Mouse (Mus musculus) ZHBTc4 (cell line): ENCODE measurements around the gene Dyx1c1.

Experiments used
- DNase-seq: peaks from one replicate; pipeline ENCODE4 v3.0.0-alpha.2; 2011; ENCODE audit warnings: low read depth, low spot score

The Dyx1c1 gene

DNA sequence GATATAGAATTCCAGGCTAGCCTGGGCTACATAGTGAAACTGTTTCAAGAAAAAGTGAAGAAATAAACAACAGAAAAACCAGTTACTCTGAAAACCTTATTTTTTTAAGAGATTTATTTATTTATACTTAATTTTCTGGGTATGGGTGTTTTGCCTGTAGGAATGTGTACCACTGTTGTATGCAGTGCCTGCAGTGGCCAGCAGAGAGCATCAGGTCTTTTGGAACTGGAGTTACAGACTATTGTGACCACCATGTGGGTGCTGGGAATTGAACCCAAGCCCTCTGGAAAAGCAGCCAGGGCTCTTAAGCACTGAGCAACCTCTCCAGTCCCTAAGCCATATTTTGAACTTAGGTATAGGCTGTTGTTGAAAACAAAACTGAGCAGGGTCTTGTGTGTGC, 14.4 kb downstream of the Dyx1c1 start:
- peak; percentile 33 for DNase-seq

DNA sequence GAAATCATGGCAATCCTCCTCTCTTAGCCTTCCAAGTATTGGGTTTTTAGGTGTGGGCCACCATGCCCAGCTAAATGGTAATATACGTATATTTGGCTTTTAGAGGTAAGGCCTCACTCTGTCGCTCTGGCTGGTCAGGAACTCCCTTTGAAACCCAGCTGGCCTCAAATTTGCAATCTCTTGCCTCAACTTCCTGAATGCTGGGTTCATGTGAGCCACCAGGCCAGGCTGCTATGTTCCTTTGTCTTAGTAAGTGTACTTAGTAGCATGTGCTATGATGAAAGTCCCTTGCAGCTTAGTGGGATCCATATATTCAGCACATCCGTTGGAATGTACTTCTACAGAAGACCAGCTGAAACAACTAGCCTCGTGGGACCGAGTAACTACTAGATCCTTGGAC, 16.1 kb downstream of the Dyx1c1 start:
- no peak for DNase-seq

DNA sequence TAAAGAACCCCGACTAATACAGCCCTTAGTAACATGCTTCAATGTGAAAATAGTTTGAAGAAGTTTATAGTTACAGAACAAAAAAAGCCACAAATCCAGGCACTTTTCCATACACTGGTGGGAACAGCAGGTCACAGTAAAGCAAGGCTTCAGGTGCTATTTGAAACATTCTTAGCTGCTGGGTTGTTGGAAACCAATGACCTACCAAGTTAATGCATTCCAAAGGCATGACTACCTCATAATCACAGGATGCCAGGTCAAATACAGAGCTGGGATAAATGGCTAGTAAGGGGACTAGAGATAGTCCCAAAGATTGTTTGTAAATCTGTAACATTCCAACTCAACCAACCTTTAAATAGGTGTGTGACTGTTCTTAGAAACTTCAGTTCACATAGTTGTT, 16.7 kb downstream of the Dyx1c1 start:
- no peak for DNase-seq

- no peak for DNase-seq
These were observed 24.5 kb downstream of the Dyx1c1 start for GRCm38 (mm10) chr9:72983066-72983465.

DNA sequence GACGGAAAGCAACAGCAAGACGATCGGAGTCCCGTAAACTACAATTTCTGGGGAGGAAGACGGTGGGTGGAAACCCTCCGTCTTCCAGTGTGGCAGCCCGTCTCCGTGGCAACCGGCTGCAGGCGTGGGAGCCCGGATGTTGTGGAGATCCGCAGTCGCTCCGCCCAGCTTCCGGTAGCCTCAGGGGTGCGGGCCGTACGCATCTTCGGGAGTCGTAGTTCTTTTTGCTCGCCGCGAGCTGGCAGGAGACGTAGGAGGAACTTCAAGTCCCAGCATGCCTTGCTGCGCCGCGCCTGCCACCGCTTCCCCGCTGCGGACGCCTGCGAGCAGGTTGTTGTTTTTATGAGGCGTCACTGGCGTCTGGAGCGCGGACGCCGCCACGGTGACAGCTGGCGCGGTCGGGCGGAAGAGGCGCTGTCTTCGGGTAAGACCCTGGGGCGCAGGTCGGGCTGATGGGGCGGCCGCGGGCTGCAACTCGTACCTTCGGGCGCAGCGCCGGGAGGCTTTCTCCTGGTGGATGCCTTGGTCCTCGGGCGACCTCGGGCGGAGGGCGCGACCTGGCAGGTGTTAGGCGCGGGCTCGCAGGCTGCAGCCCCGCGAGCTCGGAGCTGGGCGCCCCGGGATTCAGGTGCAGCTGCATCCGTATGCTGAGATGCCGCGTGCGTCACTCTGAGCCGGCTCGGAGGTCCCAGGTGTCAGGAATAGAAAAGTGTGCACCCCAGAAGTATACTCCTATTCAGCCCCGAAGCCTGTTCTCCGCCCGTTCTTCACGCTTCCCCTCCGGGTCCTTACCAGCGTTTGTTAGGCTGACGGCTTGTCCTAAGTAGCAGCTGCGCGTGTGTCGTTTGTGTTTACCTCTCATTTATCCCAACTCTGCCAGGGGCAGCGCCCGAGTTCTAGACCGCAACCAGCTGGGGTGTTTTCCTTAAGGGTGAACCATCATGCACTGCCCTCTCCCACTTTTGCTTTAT, 26.9 kb downstream of the Dyx1c1 start, which contains the start of the genes Ccpg1os and Ccpg1:
Ccpg1os (minus strand) TSS at position 133 of the 971 bp plus-strand sequence.
Ccpg1 (plus strand) TSS at position 180 of the 971 bp plus-strand sequence.
- peak; percentile 100 for DNase-seq

GRCm38 (mm10) chr9:72987703-72988102, 29.1 kb downstream of the Dyx1c1 start:
- no peak for DNase-seq

GRCm38 (mm10) chr9:72988706-72989105, 30.1 kb downstream of the Dyx1c1 start:
- DNase-seq = no peak

DNA sequence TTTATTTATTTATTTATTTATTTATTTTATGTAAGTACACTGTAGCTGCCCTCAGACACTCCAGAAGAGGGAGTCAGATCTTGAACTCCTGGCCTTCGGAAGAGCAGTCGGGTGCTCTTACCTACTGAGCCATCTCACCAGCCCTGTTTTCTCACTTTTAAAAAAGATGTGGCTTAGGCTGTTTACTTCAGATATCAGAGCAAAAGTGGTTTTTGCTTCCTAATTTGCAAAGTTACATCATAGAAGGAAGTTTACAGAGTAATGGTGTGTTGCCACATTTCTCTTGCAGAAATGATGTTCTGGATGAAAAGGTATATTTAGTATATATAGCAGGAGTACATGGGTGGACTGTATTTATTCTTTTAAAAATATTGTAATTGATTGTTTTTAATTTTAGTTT, 32.8 kb downstream of the Dyx1c1 start:
- no peak for DNase-seq

- DNase-seq = no peak
These were observed 34.0 kb downstream of the Dyx1c1 start for GRCm38 (mm10) chr9:72992576-72992975.

DNA sequence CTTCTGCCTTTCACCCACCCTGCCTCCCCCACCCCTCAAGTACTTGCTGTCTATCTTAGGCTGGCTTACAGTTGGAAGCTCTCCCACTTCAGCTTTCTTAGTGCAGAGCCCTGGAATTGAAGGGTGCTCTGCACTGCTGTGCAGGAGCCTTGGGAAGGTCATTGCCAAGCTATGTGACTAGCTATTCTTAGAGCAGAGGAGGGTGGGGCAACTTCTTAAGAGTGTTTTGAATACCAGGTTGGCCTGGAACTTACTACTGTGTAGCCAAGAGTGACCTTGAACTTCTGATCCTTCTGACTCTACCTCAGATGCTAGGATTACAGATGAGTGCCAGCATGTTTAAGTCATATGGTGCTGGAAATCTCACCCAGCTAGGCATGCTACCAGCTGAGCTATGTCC, 37.6 kb downstream of the Dyx1c1 start:
- peak; percentile 90 for DNase-seq

DNA sequence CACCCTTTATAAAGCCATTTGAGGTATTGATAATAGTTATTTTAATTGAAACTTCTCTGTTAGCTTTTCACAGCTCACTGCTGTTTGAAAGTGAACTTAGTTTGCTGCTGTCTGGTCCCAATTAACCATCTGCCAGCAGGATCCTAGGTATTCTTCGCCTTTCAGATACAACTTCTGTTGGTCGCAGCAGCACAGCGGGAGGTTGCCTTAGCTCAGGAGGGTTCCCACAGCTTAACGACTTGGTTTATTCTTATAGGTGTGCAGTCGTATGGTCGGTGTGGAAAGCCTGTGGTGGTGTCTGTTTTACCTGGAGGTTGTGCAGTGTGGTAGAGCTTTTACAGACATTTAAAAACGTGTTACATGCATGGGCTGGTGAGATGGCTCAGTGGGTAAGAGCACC, 38.2 kb downstream of the Dyx1c1 start:
- DNase-seq = peak; percentile 78

DNA sequence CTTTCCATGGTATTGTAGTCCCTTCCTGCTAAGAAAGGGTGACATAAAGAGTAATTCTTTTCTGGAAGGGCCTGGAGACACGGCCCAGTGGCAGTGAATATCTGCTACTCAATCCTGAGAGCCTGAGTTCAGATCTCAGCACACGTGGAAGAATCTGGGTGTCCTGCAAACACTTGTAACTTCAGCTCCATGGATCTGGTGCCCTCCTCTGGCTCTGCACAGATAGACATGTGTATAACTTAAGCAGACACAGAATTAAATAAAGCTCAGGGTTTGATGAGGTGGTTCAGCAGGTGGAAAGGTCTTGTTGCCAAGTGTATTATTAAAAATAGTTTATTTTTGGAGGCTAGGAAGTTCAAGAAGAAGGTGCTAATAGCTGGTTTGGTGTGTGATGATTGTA, 41.9 kb downstream of the Dyx1c1 start:
- no peak for DNase-seq

- DNase-seq = no peak
These were observed 42.9 kb downstream of the Dyx1c1 start for GRCm38 (mm10) chr9:73001314-73002011.

GRCm38 (mm10) chr9:73002177-73002576, 43.6 kb downstream of the Dyx1c1 start:
- no peak for DNase-seq

DNA sequence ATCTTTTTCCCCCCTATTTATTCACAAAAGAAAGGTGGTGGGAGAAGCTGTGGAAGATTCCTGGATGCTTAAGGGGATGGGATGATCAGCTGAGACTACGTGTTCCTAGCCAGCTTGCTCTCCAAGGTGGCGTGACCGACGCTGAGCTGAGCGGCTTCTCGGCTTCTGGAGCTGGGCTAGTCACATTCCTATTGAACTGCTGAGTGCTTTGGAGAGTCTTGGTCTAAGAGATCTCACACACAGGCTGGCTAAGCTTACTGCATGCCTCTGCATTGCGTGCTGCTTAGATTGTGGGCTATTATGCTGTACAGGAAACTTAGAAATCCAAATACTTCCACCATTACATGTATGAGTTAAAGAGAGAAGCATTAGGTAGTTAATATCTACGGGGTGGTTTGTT, 45.5 kb downstream of the Dyx1c1 start:
- DNase-seq = no peak

DNA sequence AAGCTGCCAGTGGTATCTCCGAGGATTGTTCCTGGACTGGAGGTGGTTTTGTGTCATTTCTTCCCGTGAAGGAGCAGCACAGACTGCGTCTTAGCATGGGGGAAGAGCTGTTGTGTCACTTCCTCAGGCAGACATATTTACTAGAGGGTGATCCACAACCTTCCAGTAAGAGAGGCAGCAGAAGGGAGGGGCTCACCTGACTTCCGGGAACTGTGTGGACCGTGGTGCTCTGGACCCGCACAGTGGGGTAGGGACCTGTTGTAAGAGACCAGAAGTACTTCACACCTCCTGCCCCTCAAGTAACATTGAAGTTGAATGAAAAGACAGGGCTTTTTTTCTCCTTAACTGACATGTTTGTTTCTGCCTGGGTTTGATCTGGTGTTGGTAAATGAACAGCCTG, 46.5 kb downstream of the Dyx1c1 start:
- DNase-seq = peak; percentile 70

DNA sequence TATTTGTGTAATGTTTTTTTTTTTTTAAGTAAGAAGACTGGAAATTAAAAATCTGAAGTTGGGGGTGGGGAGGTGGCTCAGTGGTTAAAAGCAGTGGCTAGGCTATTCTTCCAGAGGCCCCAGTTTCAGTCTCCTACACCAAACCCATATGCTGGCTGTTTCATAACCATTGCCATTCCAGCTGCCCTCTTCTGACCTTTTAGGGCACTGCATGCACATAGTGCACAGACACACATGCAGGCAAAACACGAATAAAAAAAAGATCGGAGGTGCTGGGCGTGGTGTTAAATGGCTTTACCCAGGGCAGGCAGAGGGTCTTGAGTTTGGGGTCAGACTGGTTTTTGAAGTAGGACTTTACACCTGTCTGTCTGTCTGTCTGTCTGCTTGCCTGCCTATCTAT, 47.6 kb downstream of the Dyx1c1 start:
- DNase-seq = peak; percentile 66

DNA sequence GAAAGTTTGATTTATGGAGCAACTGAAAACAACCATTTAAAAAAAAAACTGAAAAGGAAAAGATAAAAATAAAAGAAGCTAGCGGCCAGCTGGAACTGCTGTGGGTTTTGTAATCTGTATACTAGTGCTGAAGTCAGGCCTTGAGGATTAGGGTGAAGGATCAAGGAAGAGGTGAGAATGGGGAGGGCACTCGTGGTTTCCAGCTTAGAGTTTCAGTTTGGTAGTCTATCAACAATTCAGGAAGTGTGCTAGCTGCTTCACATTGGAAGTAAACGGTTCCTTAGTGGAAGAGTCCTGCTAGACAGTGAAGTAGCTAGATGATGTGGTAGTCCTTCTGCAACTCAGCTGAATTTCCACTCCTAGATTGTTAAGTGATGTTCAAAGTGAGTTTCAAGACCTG, 49.8 kb downstream of the Dyx1c1 start:
- DNase-seq = no peak

DNA sequence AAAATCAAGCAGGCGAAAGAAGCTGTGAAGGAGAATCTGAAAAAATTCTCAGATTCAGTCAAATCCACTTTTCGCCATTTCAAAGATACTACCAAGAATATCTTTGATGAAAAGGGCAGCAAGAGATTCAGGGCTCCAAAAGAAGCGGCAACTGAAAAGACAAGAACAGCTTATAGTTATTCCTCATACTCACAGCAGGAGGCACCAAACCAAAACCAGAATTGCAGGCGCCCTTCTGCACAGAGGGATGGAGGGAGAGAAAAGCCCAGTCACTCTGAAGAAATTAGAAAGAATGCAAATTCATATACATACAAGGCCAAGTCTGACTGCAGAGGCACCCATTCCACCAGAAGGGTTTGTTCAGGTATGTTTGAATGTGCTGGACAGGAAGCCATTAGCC, 54.0 kb downstream of the Dyx1c1 start:
- DNase-seq = no peak

DNA sequence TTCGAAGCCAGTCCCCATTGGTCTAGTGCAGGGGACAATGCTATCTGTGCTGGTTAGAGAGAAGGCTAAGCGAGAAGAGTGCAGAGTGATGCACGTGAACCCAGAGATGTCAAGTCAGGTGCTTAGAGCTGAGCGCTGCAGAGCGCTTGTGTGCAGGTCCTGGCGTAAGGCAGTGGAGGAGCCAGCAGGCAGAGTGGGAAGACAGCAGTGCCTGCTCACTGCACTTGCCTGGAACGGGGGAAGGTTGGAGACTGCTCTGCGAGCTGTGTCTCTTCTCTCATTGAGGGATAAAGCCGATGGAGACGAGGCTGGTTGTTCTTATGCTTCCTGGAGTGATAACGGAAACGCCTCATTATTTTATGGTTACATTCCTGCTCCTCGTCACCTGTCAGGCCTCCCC, 56.1 kb downstream of the Dyx1c1 start:
- DNase-seq = no peak

DNA sequence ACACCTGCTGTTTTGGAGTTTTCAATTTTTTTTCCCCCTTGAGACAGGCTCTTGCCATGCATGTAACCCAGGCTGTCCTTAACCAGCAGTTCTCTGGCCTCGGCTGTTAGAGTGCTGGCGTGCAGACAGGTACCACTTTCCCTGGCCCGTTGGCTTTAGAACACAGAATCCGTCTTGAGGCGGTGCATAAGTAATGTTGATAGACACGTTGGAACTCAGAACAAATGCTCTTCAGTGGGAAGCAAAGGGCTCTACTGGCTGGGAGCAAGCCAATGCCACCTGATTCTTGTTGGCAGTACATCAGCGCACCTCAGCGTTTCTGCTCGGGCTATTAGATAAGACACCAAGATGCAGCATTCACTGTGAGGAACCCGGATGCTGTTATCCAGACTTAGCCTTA, 61.3 kb downstream of the Dyx1c1 start:
- no peak for DNase-seq

- no peak for DNase-seq
These were observed 62.0 kb downstream of the Dyx1c1 start for GRCm38 (mm10) chr9:73020566-73021097.
